Mouse (Mus musculus): ENCODE measurements at regions not wholly inside any gene's neighbourhood (a gene's known extent, or its start where the extent isn't known, plus 50 kb on each side); places are given as distances from the start of the nearest gene placed in this dataset.
"Not testable (repeated sequence)": the region's sequence is repeated elsewhere in the genome, so short reads cannot be mapped to it uniquely, and the experiment has no call there.

DNA sequence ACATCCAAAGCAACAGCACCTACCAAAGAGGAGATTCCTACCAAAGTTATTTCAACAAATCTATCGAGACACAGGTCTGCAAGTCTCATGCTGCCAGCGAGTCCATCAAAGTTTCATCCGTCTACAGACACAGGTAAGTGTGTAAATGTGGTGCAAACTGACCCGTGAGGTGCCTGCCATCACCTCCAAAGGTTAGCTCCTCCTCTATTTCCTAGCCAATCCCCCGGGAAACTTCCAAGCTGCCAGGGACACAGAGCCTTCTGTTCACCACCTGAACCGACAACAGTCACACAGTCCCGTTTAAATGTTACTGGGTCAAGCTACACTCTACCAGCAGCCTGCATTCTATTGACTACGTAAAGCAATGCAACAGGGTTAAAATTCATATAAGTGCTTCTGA lies 113.5 kb downstream of the Snurf start:
- peak; percentile 44 to 47 for DNase-seq (ENCODE audit: low spot score in 2 of 2)

GRCm38 (mm10) chr7:59858480-59858879 lies 146.4 kb downstream of the Snurf start:
- not testable (repeated sequence) for DNase-seq (ENCODE audit: low spot score in 2 of 2)
